Mouse (Mus musculus): ENCODE measurements around the gene Rem2. TPM values are rescaled to one million over a fixed set of nuclear protein-coding genes. Genes with fewer than 3 reads are reported as not detected.
A peak's percentile ranks its signal among the peaks of the same experiment; 100 is the strongest.

The Rem2 gene
- polyA plus RNA-seq, 1 experiment from 2014 or later: 46.0 TPM

GRCm38 (mm10) chr14:54432078-54432836 lies 43.6 kb upstream of the Rem2 start:
- Histone ChIP-seq H3K27me3 (ENCODE audit: control insufficient read depth, insufficient read depth, low read depth, low read length) (no peaks in the 10 kb centered on the region), H3K27ac (ENCODE audit: low read length) (peak overlapping the region; percentile 79), H3K4me3 (ENCODE audit: low read depth, low read length) (peak overlapping the region; percentile 55), H3K36me3 (ENCODE audit: control insufficient read depth, insufficient read depth, low read length) (no peaks in the 10 kb centered on the region), H3K4me1 (ENCODE audit: control insufficient read depth, insufficient read depth, low read length) (peaks cover 29% of the 10 kb centered on the region), H3K4me2 (ENCODE audit: low read length) (peak overlapping the region; percentile 88), H3K9me3 (replicated peaks; ENCODE audit: control insufficient read depth, low read length, poor library complexity, severe bottlenecking) (no peaks in the 10 kb centered on the region), H3K9ac (ENCODE audit: low read depth, low read length) (peak overlapping the region; percentile 76)
- peak; percentile 30; the same call in 1 of the 2 replicates for ATAC-seq
- WGBS: 2% methylated on average over 48 of the region's 54 CpGs

GRCm38 (mm10) chr14:54432837-54433830 lies 42.8 kb upstream of the Rem2 start:
- Histone ChIP-seq H3K4me1 (ENCODE audit: control insufficient read depth, insufficient read depth, low read length) (peaks cover 20% of the 10 kb centered on the region), H3K27me3 (ENCODE audit: control insufficient read depth, insufficient read depth, low read depth, low read length) (no peaks in the 10 kb centered on the region), H3K4me2 (ENCODE audit: low read length) (peak overlapping the region; percentile 88), H3K36me3 (ENCODE audit: control insufficient read depth, insufficient read depth, low read length) (no peaks in the 10 kb centered on the region), H3K27ac (ENCODE audit: low read length) (peak overlapping the region; percentile 79), H3K9ac (ENCODE audit: low read depth, low read length) (peak overlapping the region; percentile 76), H3K4me3 (ENCODE audit: low read depth, low read length) (peak overlapping the region; percentile 55), H3K9me3 (replicated peaks; ENCODE audit: control insufficient read depth, low read length, poor library complexity, severe bottlenecking) (no peaks in the 10 kb centered on the region)
- WGBS: 34% methylated on average over 17 of the region's 17 CpGs
- peak; percentile 43; the same call in 1 of the 2 replicates for ATAC-seq

GRCm38 (mm10) chr14:54433941-54434531 lies 41.9 kb upstream of the Rem2 start:
- peak overlapping the region; percentile 51 for H3K27ac ChIP-seq (ENCODE audit: low read length)
- 67% methylated on average over 12 of the region's 12 CpGs for WGBS
- no peaks in the 10 kb centered on the region for H3K9me3 ChIP-seq (replicated peaks; ENCODE audit: control insufficient read depth, low read length, poor library complexity, severe bottlenecking)
- H3K4me2 ChIP-seq (ENCODE audit: low read length): peak overlapping the region; percentile 88
- ATAC-seq: no peak
- no peak overlapping the region for H3K9ac ChIP-seq (ENCODE audit: low read depth, low read length)
- peak overlapping the region; percentile 55 for H3K4me3 ChIP-seq (ENCODE audit: low read depth, low read length)
- peaks cover 20% of the 10 kb centered on the region for H3K4me1 ChIP-seq (ENCODE audit: control insufficient read depth, insufficient read depth, low read length)
- H3K36me3 ChIP-seq (ENCODE audit: control insufficient read depth, insufficient read depth, low read length): no peaks in the 10 kb centered on the region
- no peaks in the 10 kb centered on the region for H3K27me3 ChIP-seq (ENCODE audit: control insufficient read depth, insufficient read depth, low read depth, low read length)

- H3K9ac ChIP-seq (ENCODE audit: low read depth, low read length): no peak overlapping the region
- H3K9me3 ChIP-seq (replicated peaks; ENCODE audit: control insufficient read depth, low read length, poor library complexity, severe bottlenecking): no peaks in the 10 kb centered on the region
- no peak overlapping the region for H3K27ac ChIP-seq (ENCODE audit: low read length)
- no peaks in the 10 kb centered on the region for H3K27me3 ChIP-seq (ENCODE audit: control insufficient read depth, insufficient read depth, low read depth, low read length)
- no peak overlapping the region for H3K4me3 ChIP-seq (ENCODE audit: low read depth, low read length)
- H3K4me1 ChIP-seq (ENCODE audit: control insufficient read depth, insufficient read depth, low read length): peaks cover 22% of the 10 kb centered on the region
- WGBS: 88% methylated on average over 11 of the region's 11 CpGs
- no peaks in the 10 kb centered on the region for H3K36me3 ChIP-seq (ENCODE audit: control insufficient read depth, insufficient read depth, low read length)
- ATAC-seq: no peak
- no peak overlapping the region for H3K4me2 ChIP-seq (ENCODE audit: low read length)
Measured at GRCm38 (mm10) chr14:54435194-54435918, 40.5 kb upstream of the Rem2 start.

DNA sequence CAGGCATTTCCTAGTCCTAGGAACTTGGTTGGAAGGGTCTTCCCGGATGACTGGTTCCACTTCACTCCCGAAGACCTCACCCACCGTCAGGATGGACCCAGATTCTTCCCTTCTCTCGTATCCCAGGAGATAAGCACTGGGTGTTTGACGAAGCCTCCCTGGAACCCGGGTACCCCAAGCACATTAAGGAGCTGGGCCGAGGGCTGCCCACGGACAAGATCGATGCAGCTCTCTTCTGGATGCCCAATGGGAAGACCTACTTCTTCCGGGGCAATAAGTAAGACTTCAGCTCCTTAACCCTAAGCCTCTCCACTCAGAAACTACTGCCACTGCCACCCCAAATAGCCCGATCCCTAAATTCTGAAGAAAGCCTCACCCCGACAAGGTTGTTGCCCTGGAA lies 36.7 kb upstream of the Rem2 start:
- Histone ChIP-seq H3K36me3 (ENCODE audit: control insufficient read depth, insufficient read depth, low read length) (no peaks in the 10 kb centered on the region), H3K4me3 (ENCODE audit: low read depth, low read length) (no peak overlapping the region), H3K27ac (ENCODE audit: low read length) (no peak overlapping the region), H3K4me2 (ENCODE audit: low read length) (no peak overlapping the region), H3K4me1 (ENCODE audit: control insufficient read depth, insufficient read depth, low read length) (peaks cover 5% of the 10 kb centered on the region; the same call in 1 of the 2 replicates), H3K27me3 (ENCODE audit: control insufficient read depth, insufficient read depth, low read depth, low read length) (no peaks in the 10 kb centered on the region), H3K9ac (ENCODE audit: low read depth, low read length) (no peak overlapping the region), H3K9me3 (replicated peaks; ENCODE audit: control insufficient read depth, low read length, poor library complexity, severe bottlenecking) (no peaks in the 10 kb centered on the region)
- 67% methylated on average over 12 of the region's 12 CpGs for WGBS
- no peak for ATAC-seq

DNA sequence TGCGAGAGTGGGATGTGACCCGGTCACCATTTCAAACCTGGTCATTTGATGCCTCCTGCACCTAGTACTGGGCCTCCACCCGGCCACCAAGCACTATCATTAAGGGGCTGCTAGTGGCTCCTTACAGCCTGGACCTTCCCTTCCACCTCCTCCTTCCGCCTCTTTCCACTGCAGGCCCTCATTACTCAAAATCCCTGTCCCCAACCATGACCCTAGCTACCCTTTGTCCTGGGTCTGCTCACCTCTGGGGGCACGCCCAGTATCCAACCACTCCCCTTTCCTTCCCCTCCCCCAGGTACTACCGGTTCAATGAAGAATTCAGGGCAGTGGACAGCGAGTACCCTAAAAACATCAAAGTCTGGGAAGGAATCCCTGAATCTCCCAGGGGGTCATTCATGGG lies 36.3 kb upstream of the Rem2 start:
- Histone ChIP-seq H3K4me2 (ENCODE audit: low read length) (no peak overlapping the region), H3K4me3 (ENCODE audit: low read depth, low read length) (no peak overlapping the region), H3K27ac (ENCODE audit: low read length) (no peak overlapping the region), H3K9ac (ENCODE audit: low read depth, low read length) (no peak overlapping the region), H3K4me1 (ENCODE audit: control insufficient read depth, insufficient read depth, low read length) (peaks cover 5% of the 10 kb centered on the region; the same call in 1 of the 2 replicates), H3K27me3 (ENCODE audit: control insufficient read depth, insufficient read depth, low read depth, low read length) (no peaks in the 10 kb centered on the region), H3K36me3 (ENCODE audit: control insufficient read depth, insufficient read depth, low read length) (no peaks in the 10 kb centered on the region), H3K9me3 (replicated peaks; ENCODE audit: control insufficient read depth, low read length, poor library complexity, severe bottlenecking) (no peaks in the 10 kb centered on the region)
- ATAC-seq: no peak
- WGBS: 43% methylated on average over 7 of the region's 7 CpGs

DNA sequence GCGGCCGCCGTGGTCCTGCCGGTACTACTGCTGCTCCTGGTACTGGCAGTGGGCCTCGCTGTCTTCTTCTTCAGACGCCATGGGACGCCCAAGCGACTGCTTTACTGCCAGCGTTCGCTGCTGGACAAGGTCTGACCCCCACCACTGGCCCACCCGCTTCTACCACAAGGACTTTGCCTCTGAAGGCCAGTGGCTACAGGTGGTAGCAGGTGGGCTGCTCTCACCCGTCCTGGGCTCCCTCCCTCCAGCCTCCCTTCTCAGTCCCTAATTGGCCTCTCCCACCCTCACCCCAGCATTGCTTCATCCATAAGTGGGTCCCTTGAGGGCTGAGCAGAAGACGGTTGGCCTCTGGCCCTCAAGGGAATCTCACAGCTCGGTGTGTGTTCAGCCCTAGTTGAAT lies 35.4 kb upstream of the Rem2 start:
- Histone ChIP-seq H3K4me3 (ENCODE audit: low read depth, low read length) (no peak overlapping the region), H3K27me3 (ENCODE audit: control insufficient read depth, insufficient read depth, low read depth, low read length) (no peaks in the 10 kb centered on the region), H3K9me3 (replicated peaks; ENCODE audit: control insufficient read depth, low read length, poor library complexity, severe bottlenecking) (no peaks in the 10 kb centered on the region), H3K36me3 (ENCODE audit: control insufficient read depth, insufficient read depth, low read length) (no peaks in the 10 kb centered on the region), H3K4me2 (ENCODE audit: low read length) (no peak overlapping the region), H3K27ac (ENCODE audit: low read length) (no peak overlapping the region), H3K4me1 (ENCODE audit: control insufficient read depth, insufficient read depth, low read length) (peaks cover 5% of the 10 kb centered on the region; the same call in 1 of the 2 replicates), H3K9ac (ENCODE audit: low read depth, low read length) (no peak overlapping the region)
- no peak for ATAC-seq
- WGBS: 96% methylated on average over 14 of the region's 14 CpGs

DNA sequence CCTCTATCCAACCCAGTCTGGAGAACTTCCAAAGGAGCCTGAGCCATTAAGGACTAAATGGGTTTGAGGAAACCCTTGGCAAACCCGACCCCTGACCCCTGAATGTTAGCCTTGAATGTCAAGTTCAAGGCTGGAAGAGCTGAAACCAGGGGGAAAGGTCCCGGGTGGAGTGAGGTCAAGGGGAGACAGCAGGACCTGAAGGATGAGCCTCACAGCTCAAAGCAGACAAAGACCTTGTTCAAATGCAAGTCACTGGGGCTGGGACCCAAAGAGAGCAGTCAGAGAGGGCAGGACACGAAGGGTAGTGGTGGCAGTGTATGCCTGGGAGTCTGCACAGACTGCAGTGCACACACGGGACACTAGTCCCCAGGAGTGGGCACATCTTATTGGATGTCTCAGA lies 34.5 kb upstream of the Rem2 start:
- Histone ChIP-seq H3K9ac (ENCODE audit: low read depth, low read length) (no peak overlapping the region), H3K4me1 (ENCODE audit: control insufficient read depth, insufficient read depth, low read length) (peaks cover 5% of the 10 kb centered on the region; the same call in 1 of the 2 replicates), H3K4me2 (ENCODE audit: low read length) (no peak overlapping the region), H3K27me3 (ENCODE audit: control insufficient read depth, insufficient read depth, low read depth, low read length) (no peaks in the 10 kb centered on the region), H3K9me3 (replicated peaks; ENCODE audit: control insufficient read depth, low read length, poor library complexity, severe bottlenecking) (no peaks in the 10 kb centered on the region), H3K36me3 (ENCODE audit: control insufficient read depth, insufficient read depth, low read length) (no peaks in the 10 kb centered on the region), H3K27ac (ENCODE audit: low read length) (no peak overlapping the region), H3K4me3 (ENCODE audit: low read depth, low read length) (no peak overlapping the region)
- ATAC-seq: no peak
- WGBS: 73% methylated on average over 4 of the region's 4 CpGs

Measured in midbrain, embryonic 16.5 days (tissue).